Mouse (Mus musculus): Measurements from ENCODE around the gene Mark3.

Mark3 gene

GRCm38 (mm10) chr12:111698346-111698913 is 124.1 kb downstream of the Mark3 start:
- 70% methylated on average over 6 of the region's 6 CpGs for WGBS

DNA sequence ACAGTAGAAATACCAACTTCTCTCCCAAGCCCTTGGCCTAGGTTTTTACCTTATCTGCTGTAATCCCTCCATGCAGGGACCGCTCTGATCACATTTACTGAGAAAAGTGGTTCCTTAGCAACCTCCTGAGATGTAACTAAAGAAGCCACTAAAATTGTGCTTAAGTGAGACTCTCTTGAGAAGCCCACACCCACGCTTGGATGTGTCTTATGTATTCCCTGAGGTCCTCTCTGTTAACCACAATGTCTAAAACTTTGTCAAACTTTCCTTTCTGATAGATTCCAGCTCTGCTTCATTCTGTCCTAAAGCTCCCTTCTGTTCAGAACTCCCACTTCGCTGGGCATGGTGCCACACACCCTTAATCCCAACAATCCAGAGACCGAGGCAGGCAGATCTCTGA is 125.2 kb downstream of the Mark3 start:
- WGBS = 58% methylated on average over 4 of the region's 4 CpGs

DNA sequence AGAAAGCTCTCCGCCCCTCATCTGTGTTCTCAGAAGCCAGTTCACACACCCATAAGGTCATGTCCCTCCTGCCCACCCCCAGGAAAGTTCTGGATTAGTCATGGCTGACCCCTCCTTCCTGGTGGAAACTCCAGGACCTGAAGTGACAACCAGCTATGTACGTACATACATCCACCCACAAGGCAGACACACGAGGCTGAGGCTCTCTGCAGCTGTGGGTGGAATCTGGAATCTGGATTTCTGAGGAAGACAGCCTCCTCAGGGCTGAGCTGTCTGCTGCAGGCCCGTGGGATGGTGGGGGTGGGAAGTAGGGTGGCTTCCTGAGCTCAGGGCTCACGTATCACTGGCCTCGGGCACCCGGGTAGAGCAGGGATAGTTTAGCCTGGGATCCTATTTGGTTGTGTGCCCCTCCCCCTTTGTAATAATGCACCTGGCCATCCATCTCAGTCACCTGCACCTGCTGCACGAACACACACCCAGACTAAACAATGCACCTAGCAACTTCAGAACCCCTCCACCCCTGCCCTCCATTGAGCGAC is 126.7 kb downstream of the Mark3 start:
- WGBS = 57% methylated on average over 9 of the region's 9 CpGs

DNA sequence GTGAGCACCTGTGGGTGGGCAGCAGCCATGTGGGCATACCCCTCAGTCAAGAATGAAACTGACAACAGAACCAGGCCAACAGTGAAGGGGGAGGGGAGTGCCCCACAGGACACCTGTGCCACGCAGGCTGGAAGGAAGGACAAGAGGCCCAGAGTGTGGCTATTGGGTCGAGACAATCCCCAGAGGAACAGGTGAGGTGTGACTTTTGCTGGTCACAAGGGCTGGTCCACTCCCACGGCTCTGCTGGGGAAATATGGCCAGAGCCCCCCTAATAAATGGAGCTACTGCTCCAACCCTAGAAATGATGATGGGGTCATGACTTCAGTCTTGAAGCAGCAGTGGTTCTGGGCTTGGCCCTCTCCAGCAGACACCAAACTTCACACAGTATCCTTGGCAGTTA is 129.0 kb downstream of the Mark3 start:
- WGBS = 87% methylated on average over 3 of the region's 3 CpGs

DNA sequence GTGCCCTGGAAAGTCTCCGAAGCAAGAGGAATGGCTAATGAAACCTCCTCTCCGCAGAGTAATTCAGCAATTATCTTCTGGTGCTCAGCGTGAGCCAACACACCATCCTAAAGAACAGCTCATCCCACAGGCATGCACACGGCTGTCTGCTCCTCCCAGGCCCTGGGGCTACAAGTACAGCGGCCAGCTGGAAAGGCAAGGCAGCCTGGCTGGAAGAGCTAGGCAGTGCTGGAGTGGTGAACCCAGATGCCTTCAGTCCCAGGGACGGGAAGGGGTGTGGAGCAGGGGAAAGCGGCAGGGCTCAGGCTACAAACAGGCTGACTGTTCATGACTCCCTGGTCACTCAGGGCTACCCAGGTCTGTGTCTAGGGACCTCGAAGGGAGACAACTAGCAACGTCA is 130.3 kb downstream of the Mark3 start:
- 38% methylated on average over 9 of the region's 9 CpGs for WGBS

DNA sequence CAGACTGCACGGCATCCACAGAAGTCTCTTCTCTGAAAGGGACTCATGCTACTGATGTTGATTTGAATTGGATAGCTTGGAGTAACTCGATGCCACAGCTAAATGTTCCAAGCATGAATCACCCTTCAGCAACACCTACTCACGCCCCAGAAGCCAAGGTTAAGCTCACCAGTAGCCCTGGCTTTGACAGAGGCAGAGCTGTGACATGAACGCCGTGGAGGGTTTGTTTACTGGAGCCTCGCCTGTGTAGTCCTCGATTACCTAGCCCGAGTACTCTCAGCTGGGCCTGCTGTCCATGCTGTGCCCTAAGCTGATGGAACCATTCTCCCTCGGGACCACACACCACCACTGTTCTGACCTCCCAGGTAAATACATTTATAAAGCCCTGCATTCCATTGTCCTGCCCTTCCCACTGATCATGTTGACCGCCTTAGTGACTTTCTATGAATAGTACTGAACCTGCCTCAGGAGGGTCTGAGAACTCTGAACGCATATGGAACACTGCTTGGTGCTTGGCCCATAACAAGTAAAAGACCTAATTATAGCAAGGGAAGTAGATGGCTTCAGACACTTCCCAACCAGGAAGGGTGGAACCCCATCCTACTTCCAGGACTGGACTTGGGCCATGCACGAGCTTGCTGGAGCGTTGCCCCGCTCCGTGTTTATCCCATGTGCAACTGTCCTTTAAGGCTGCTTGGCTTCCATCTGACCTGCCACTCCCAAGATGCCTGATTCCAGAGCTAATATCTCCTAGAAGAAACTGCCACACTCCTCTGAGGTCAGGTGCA is 131.1 kb downstream of the Mark3 start:
- 63% methylated on average over 15 of the region's 15 CpGs for WGBS

Measured in cerebral cortex, adult 2 months (tissue).